Mouse (Mus musculus) granulocyte monocyte progenitor cell, adult 5-6 weeks (primary cell): ENCODE data around the gene Lrfn4. TPM values are rescaled to one million over a fixed set of nuclear protein-coding genes. Genes with fewer than 3 reads are reported as not detected.
"Not testable (repeated sequence)": the region's sequence is repeated elsewhere in the genome, so short reads cannot be mapped to it uniquely, and the experiment has no call there.

Experiments used
- ATAC-seq: replicated peaks from 2 replicates; pipeline ENCODE4 v1.8.0; 2016; ENCODE audit warnings: mild to moderate bottlenecking, moderate TSS enrichment, inconsistent platforms; ENCODE audit not compliant: poor library complexity, severe bottlenecking
- total RNA-seq, 2 experiments: library from RNA; stranded (forward) in 1 of 2; stranded (reverse) in 1 of 2; fragments of 200-712, 200-1000 nt in 1 of 2; fragments of >200 nt in 1 of 2; fragmentation: Nextera tagmentation in 1 of 2; gene quantifications; 2 replicates each; pipeline ENCODE4 v1.2.3; 2014 to 2017

The Lrfn4 gene
- total RNA-seq, 2 experiments from 2014 or later: 3.5 to 3.7 TPM

- no peak for ATAC-seq
These were observed 3.1 kb downstream of the Lrfn4 start for GRCm38 (mm10) chr19:4612181-4612961.

DNA sequence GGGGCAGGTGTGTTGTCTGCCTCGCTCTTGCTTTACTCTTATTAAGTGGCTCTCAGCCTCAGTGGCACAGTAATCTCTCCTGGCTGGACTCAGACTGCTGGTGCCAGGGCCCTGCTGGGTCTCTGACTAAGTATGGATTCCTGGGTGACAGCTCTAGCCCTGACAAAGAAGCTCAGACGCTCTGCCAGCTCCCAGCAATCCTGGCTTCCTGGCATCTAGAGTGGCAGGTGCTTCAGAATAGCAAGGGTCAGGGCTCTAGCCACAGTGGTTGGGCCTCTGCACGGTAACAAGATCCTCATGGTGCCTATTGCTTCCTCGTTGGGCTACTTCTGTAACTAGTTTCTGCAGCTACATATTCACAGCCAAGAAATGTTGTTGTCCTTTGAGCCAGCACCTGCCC, 5.4 kb downstream of the Lrfn4 start:
- ATAC-seq: no peak

GRCm38 (mm10) chr19:4608511-4608910, 7.0 kb downstream of the Lrfn4 start:
- no peak for ATAC-seq

DNA sequence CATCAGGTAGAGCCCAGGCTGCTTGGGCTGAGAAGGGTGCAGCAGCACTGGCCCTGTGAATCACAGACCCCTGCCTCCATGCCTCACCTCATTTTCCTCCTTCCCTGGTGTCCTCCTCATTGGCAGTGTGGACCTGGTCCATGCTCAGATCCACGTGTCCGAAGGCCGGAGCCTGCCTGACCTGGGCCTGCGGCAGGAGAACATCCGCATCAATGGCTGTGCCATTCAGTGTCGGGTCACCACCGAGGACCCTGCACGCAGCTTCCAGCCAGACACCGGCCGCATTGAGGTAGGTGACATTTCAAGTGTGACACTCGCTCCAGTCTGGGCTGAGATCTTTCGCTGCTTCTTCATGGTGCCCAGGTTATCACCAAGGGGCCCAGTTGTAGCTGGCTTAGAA, 8.1 kb downstream of the Lrfn4 start:
- ATAC-seq: no peak

DNA sequence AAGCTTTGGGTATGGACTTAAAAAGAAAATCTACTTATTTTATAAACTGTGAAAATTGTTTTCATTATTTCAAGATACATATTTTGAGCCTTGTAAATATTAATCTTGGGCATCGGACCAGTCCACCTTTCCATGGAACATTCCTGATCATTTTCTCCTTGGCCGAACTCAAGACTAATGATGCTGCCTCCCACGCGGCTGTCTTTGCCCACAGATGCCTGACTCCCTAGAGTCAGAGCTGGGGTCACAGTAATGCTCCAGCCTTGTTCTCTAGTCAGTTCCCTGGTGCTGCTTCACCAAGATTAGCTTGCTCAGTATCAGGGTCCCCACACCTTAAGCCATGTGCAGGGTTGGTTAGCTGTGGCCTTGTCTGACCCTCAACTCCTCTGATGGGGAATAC, 9.8 kb downstream of the Lrfn4 start:
- no peak for ATAC-seq

GRCm38 (mm10) chr19:4603801-4604723, 11.4 kb downstream of the Lrfn4 start:
- peak; percentile 89 for ATAC-seq

GRCm38 (mm10) chr19:4602459-4602858, 13.0 kb downstream of the Lrfn4 start:
- no peak for ATAC-seq

GRCm38 (mm10) chr19:4596071-4596470, 19.4 kb downstream of the Lrfn4 start:
- no peak for ATAC-seq

DNA sequence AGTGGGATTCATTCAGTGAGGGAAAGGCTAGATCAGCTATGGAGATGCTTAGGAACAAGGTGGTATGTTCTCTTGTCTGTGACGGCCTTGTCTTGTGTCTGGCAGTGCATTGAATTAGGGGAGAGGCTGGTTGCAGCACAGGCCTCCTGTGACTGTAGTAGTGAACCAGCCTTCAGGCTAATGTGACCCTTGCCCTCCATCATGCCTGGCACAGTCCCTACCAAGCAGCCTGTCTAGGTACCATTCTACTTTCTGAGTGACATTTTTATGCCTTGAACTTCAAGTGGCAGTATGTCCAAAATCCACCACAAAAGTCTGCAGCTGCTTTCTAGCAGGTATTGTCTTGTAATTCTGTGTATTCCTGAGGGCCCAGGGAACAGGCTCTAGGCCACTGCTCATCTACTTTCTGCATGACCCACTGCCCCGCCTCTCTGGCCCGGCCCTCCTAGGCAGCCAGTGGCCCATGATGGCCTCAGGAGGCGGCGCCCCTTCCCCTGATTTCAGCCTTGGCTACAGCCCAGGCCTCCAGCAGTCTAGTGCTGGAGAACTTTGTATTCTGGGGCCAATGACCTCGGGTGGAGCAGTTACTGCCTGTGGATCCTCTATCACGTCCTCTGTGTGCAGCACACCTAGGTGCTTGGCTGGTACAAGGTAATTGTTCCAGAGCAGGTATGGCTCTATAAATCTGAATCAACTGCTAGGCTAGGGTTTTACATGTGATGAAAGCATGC, 21.5 kb downstream of the Lrfn4 start:
- no peak for ATAC-seq

DNA sequence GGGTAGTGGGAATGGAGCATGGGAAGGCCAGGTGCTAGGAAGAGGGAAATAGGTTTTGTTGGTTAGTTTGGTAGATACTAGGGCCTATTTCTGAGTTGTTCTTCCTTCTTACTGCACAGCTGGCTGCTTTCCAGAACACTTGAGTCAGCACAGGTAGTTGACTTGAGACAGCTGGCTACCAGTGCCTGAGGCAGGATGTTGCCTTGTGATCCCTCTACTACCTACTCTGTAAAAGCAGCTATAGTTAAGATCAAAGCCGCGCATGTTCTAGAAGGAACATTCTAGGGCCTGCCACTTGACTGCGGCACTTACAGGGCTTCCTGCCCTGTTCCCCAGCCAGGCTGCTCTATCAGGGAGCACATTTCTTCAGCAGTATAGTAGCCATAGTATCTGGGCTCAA, 25.4 kb downstream of the Lrfn4 start:
- no peak for ATAC-seq

DNA sequence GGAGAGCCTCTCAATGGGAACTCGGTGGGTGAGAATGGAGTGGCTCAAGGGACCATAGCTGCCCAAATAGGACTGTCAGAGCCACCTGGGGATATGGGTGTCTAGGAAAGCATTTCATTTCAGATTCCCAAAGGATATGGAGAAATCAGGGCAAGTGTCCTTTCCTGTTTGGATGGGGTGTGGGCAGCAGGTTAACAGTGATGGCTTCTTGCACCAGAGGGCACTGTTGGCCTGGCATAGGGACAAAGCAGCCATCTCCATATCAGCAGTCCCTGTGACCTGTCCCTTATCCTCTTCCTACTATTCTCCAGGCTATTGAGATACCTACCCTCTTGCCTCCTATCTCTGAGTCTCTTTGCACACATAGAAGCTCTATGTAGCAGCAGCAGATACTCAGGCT, 26.4 kb downstream of the Lrfn4 start:
- ATAC-seq: no peak

- ATAC-seq: no peak
These were observed 27.0 kb downstream of the Lrfn4 start for GRCm38 (mm10) chr19:4588430-4588829.

DNA sequence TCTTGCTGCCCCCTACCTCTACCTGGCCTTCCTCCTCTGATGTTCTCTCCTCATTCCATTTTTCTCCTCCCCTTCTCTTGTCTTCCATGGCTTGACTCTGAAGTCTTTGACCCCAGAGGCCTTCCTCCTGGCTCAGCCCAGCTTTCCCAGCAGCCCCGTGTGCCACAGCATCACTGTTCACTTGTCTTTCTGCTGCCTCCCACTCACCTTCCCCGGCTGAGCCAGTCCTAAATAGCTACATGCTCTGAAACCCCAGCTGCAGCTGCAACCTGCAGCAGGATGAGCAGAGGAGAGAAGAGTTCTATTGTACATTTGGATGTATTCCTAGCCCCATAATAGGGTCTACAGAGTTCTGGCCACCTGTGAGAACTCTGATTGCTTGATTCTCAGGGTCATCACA, 28.0 kb downstream of the Lrfn4 start:
- no peak for ATAC-seq

GRCm38 (mm10) chr19:4586783-4587182, 28.7 kb downstream of the Lrfn4 start:
- not testable (repeated sequence) for ATAC-seq

DNA sequence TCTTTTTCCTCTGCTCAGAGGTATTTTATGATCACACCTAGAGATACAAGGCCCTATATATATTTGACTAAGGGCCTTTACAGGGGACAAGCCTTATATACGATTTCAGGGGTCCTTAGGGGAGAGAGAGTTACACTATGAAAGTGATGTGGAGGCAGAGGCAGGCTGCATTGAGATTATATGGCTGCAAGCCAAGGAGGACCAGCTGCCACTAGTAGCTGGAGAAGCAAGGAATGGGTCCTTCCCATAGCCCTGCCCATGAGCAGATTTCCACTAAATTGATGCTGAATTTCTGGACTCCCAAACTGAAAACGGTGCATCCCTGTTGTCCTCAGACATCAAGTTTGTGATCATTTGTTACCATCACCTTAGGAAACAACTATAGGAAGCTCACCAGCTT, 31.6 kb downstream of the Lrfn4 start:
- ATAC-seq: no peak

GRCm38 (mm10) chr19:4579296-4579695, 36.2 kb downstream of the Lrfn4 start:
- ATAC-seq: no peak

DNA sequence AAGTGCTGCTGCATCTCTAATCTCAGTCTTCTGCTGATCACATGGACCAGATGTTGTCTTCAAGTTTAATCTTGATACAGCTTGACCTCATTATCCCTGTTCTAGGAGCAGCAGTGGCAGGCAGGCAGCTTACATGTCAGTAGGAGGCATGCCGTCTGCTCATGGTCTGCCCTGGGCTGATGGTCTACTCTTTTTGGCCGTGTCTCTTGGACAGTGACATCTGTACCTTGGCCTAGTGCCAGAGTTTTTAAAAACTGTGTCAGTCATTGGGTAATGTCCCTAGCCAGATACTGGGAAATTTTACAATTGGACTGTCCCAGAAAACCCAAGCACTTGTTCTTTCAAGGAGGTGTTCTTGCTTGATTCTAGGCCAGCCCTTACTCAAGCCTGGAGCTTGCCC, 36.7 kb downstream of the Lrfn4 start:
- ATAC-seq: no peak

GRCm38 (mm10) chr19:4573241-4573640, 42.2 kb downstream of the Lrfn4 start:
- ATAC-seq: no peak

DNA sequence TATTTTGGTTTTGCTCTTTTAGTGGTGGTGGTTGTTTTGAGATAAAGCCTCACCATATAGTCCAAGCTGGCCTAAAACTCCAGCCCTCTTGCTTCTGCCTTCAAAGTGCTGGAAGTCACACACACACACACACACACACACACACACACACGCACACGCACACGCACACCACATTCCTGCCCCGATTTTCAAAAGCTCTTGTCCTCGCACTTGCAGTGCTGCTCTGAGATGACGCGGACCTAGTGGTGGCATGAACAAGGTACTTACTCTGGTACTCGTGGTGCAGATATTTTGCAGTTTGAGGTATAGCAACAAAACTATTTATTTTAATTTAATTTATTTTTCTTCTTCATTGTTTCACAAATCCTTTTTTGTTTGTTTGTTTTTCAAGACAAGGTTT, 43.0 kb downstream of the Lrfn4 start:
- no peak for ATAC-seq

GRCm38 (mm10) chr19:4572061-4572460, 43.4 kb downstream of the Lrfn4 start:
- no peak for ATAC-seq

DNA sequence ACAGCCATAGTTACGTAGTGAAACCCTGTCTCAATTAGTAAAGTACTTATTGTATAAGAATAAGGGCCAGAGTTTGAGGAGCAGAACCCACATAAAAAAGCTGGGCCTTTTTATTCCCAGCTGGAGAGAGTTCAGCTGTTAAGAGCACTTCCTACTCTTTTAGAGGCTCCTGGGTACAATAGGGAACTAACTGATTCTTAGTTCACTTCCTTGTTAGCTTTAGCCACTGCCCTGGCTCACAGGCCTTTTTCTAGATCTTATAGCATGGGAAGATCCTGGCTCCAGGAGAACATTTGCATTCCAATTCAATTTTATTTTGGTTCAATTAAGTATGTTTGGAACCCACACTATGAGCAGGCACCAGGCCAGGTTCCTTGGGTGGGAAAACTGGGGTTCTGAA, 43.8 kb downstream of the Lrfn4 start:
- no peak for ATAC-seq
